Mouse (Mus musculus) megakaryocyte, embryonic 14.5 days (primary cell): ENCODE results near the gene Asb18. TPM values are rescaled to one million over a fixed set of nuclear protein-coding genes. Genes with fewer than 3 reads are reported as not detected.

Source experiments
- H3K27me3 ChIP-seq: replicated peaks from 2 replicates; pipeline ENCODE3; 2012; ENCODE audit warnings: inconsistent platforms
- H3K36me3 ChIP-seq: replicated peaks from 2 replicates; pipeline ENCODE3; 2012; ENCODE audit warnings: low read length, inconsistent platforms, mixed read lengths
- H3K4me1 ChIP-seq: 2 replicates; pipeline ENCODE4 v1.6.1; 2012; ENCODE audit warnings: inconsistent platforms
- H3K4me3 ChIP-seq: replicated peaks from 2 replicates; pipeline ENCODE3; 2012; ENCODE audit warnings: moderate library complexity, mild to moderate bottlenecking, inconsistent platforms
- H3K9me3 ChIP-seq: 2 replicates; pipeline ENCODE4 v1.6.1; 2012; ENCODE audit warnings: inconsistent platforms
- FLI1 ChIP-seq: IDR thresholded peaks from 2 replicates; pipeline ENCODE4 v1.6.1; 2012; ENCODE audit warnings: low read length, inconsistent platforms, mixed read lengths
- GATA1 ChIP-seq: IDR thresholded peaks from 3 replicates; pipeline ENCODE4 v1.6.1; 2012; ENCODE audit warnings: mixed read lengths, low read length, inconsistent platforms, borderline replicate concordance
- polyA plus RNA-seq: library from polyadenylated mRNA; stranded (reverse); fragments of >175 nt; gene quantifications from 2 replicates; pipeline ENCODE4 v1.2.3, GENCODE M21; 2012; ENCODE audit warnings: low replicate concordance; ENCODE audit not compliant: insufficient read depth

Gene Asb18
- polyA plus RNA-seq, 1 experiment = not detected

DNA sequence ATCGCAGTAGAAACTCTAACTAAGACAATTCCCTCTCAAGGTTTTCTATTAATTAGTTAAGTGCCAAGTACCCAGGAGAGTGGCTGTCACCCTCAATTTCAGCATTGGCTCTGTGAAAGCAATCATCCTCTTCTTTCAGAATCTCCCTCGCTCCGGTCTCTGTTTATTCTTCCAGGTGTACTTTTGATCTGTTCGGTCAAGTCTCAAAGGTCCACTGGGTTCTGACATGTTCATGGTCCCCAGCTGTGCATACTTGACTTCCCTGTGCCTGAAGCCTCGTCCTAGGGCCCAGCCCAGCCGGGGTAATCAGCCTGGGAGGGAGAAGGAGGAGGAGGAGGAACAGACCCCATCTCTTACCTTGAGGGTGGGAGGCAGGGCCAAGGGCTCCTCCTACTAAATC, 95.3 kb downstream of the Asb18 start:
- no peak overlapping the region for H3K4me3 ChIP-seq

DNA sequence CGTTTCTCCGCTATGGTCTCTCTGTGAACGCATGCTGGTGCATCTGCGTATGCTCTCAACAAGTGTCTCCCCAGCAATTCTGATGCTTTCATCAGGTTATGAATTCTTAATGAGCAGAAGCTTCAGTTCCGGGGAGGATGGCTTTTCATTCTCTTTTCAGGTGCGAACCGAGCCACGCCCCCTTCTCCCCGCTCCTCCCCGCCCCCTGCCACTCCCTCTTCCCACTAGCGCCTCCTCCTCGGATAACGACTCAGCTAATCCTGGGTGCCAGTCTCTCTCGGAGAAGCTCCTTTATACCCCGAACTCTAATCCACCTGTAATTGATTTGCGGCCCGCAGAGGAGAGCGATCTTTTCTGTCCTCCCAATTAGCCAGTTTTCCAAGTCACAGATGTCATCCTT, 96.4 kb downstream of the Asb18 start:
- peaks cover 64% of the 10 kb centered on the region for H3K4me1 ChIP-seq
- H3K36me3 ChIP-seq = peaks cover 26% of the 10 kb centered on the region
- peaks cover 8% of the 10 kb centered on the region for H3K9me3 ChIP-seq
- peaks cover 10% of the 10 kb centered on the region for H3K27me3 ChIP-seq
- TF ChIP-seq FLI1 (no peak), GATA1 (no peak)
- no peak overlapping the region for H3K4me3 ChIP-seq

More for the DNA sequence above, 95.3 kb downstream of the Asb18 start:
- Histone ChIP-seq H3K27me3 (peaks cover 14% of the 10 kb centered on the region), H3K36me3 (peaks cover 29% of the 10 kb centered on the region), H3K4me1 (peaks cover 73% of the 10 kb centered on the region), H3K9me3 (peaks cover 8% of the 10 kb centered on the region)
- TF ChIP-seq GATA1 (no peak), FLI1 (no peak)

DNA sequence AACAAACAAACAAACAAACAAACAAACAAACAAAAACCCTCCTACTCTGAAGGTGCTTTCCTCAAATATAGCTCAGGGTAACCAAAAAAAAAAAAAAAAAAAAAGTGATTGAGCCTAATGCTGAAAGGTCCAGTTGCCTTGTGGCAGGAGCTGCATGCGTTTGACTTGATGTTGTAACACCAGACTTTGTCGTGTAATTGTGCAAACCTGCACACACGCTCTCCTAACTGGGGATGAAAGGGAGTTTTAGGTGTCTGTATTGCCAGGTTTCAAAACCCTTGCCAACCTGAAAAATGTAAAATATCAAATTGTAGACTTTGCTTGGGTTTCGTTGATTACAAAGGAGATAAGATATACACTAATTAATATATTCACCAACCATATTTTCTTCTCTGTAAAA, 100.9 kb downstream of the Asb18 start:
- H3K4me3 ChIP-seq = no peak overlapping the region
- TF ChIP-seq GATA1 (no peak), FLI1 (no peak)
- H3K27me3 ChIP-seq = peaks cover 3% of the 10 kb centered on the region
- H3K36me3 ChIP-seq = peaks cover 20% of the 10 kb centered on the region
- H3K9me3 ChIP-seq = peaks cover under 1% of the 10 kb centered on the region
- peaks cover 57% of the 10 kb centered on the region for H3K4me1 ChIP-seq

DNA sequence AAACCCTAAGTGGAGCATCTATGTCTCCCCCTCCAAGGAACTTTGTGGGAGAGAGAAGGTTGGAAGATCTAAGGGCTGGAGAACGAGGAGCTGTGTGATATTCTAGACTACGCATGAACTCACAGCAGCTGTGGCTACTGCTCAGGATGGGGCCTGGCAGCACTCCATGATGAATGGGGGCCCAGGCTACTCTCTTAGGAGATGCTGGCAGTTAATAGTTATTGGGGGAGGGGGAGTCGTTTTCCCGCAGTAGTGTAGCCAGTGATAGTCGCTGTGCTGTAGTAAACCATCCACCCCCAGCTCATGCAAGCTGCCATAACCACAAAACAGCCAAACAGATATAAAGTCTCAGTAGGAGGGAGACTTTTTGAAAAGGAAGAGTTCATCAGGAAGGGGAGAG, 102.1 kb downstream of the Asb18 start:
- no peak overlapping the region for H3K4me3 ChIP-seq
- H3K27me3 ChIP-seq = no peaks in the 10 kb centered on the region
- H3K9me3 ChIP-seq = peaks cover 2% of the 10 kb centered on the region; the same call in 1 of the 2 replicates
- peaks cover 17% of the 10 kb centered on the region for H3K36me3 ChIP-seq
- TF ChIP-seq GATA1 (no peak), FLI1 (no peak)
- H3K4me1 ChIP-seq = peaks cover 52% of the 10 kb centered on the region

DNA sequence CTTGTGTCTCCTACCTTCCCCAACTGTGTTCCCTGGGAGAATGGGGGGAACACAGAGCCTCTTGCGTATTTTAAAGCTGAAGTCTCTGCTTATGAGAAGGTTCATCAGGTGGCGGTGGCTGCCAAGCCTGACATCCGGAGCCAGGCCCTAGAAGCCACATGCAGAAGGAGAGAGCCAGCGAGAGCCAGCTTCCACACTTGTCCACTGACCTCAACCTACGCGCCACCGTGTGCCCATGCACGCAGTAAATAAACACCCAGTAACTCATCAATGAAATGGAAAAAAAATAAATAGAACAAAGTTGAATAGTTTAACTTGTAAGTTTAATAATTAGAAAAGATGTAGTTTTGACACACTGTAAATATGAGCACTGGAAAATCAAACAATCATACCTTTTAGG, 104.7 kb downstream of the Asb18 start:
- H3K36me3 ChIP-seq = peaks cover 43% of the 10 kb centered on the region
- peaks cover 52% of the 10 kb centered on the region for H3K4me1 ChIP-seq
- H3K27me3 ChIP-seq = no peaks in the 10 kb centered on the region
- TF ChIP-seq GATA1 (no peak), FLI1 (no peak)
- H3K4me3 ChIP-seq = no peak overlapping the region
- H3K9me3 ChIP-seq = peaks cover 18% of the 10 kb centered on the region

DNA sequence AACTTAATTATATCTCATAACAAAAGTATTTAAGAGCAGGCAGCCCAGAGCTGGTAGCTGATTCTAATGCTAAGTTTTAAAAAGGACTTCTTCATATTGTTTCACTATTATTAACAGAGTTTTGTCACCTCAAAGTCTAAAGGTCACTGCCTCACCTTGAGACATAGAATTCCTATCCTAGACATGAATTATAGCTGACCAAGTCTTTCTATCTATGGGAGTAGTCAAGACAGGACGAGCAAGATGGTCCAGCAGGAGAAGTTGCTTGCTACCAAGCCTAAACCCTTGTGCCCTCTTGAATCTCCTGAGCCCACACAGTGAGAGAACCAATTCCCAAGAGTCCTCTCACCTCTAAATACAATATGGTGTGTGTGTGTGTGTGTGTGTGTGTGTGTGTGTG, 111.8 kb downstream of the Asb18 start:
- H3K4me3 ChIP-seq = peak overlapping the region; percentile 68
- no peaks in the 10 kb centered on the region for H3K27me3 ChIP-seq

DNA sequence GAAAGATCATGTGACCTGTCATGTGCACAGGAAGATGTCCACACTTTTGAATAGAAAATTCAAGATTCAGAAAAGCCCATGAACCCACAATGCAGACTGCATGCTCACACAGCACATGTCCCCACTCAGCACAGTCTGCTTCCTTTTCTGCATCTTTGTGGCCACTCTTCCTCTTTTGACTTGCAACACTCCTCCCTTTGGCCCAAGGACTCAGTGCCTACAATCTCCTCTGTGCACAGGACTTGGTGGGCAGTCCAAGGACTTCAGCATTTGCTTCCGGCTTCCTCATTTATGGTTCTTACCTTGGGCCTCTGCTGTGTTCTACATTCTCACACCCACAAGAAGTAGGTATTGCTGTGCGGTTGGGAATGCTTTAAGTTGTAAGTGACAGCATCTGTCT, 112.2 kb downstream of the Asb18 start:
- Histone ChIP-seq H3K4me1 (peaks cover 74% of the 10 kb centered on the region), H3K9me3 (peaks cover 14% of the 10 kb centered on the region), H3K27me3 (no peaks in the 10 kb centered on the region), H3K36me3 (peaks cover 39% of the 10 kb centered on the region), H3K4me3 (peak overlapping the region; percentile 77)
- no peak for TF ChIP-seq GATA1
- no peak for TF ChIP-seq FLI1

More for the DNA sequence above, 111.8 kb downstream of the Asb18 start:
- Histone ChIP-seq H3K4me1 (peaks cover 74% of the 10 kb centered on the region), H3K36me3 (peaks cover 40% of the 10 kb centered on the region), H3K9me3 (peaks cover 18% of the 10 kb centered on the region)
- TF ChIP-seq FLI1 (no peak), GATA1 (no peak)

DNA sequence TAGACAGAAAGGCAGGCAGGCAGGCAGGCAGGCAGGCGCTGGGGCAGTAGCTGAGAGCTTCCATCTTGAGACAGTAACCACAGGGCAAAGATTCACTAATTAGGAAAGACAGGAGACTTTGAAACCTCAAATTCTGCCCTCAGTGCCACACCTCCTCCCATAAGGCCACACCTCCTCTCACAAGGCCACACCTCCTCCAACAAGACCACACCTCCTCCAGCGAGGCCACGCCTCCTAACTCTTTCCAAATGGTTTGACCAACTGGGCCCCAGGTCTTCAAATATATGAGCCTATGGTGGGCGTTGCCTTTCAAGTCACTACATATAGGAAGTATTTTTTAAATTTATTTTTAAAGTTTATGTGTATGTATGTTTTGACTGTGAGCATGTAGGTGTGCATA, 113.1 kb downstream of the Asb18 start:
- H3K9me3 ChIP-seq = peaks cover 6% of the 10 kb centered on the region
- TF ChIP-seq GATA1 (no peak), FLI1 (no peak)
- H3K36me3 ChIP-seq = peaks cover 33% of the 10 kb centered on the region

More for the DNA sequence above, 113.1 kb downstream of the Asb18 start:
- peak overlapping the region; percentile 56 for H3K4me3 ChIP-seq
- H3K27me3 ChIP-seq = no peaks in the 10 kb centered on the region
- H3K4me1 ChIP-seq = peaks cover 79% of the 10 kb centered on the region

Other genes starting within 250 kb of the Asb18 start
- gene Gbx2, start 83.5 kb downstream of the Asb18 start, polyA plus RNA-seq = 68.4 and 75.9 TPM in 2 replicates
- not detected in 2 replicates for gene Iqca, start 138.7 kb upstream of the Asb18 start, polyA plus RNA-seq
- 0.13 TPM in 1 of 2 replicates, not detected in the other for gene Ackr3, start 189.3 kb upstream of the Asb18 start, polyA plus RNA-seq